Mouse (Mus musculus): Measurements from ENCODE around the gene Lamc3. TPM values are rescaled to one million over a fixed set of nuclear protein-coding genes. Genes with fewer than 3 reads are reported as not detected.

Lamc3 gene
- polyA plus RNA-seq, 1 experiment from 2014 or later = 6.8 TPM

GRCm38 (mm10) chr2:31915112-31915511 is 28.0 kb downstream of the Lamc3 start:
- DNase-seq (ENCODE audit: extremely low spot score, low spot score) = peak; percentile 74
- 0 out of 2 replicates have a peak, but pooled peaks cover under 1% of the 10 kb centered on the region for H3K27me3 ChIP-seq (ENCODE audit: poor library complexity, severe bottlenecking)
- H3K4me1 ChIP-seq = peaks cover 5% of the 10 kb centered on the region
- WGBS = 21% methylated on average over 4 of the region's 4 CpGs
- no peaks in the 10 kb centered on the region for H3K36me3 ChIP-seq (replicated peaks)
- H3K27ac ChIP-seq = no peak overlapping the region
- H3K4me3 ChIP-seq = no peak overlapping the region
- no peaks in the 10 kb centered on the region for H3K9me3 ChIP-seq

DNA sequence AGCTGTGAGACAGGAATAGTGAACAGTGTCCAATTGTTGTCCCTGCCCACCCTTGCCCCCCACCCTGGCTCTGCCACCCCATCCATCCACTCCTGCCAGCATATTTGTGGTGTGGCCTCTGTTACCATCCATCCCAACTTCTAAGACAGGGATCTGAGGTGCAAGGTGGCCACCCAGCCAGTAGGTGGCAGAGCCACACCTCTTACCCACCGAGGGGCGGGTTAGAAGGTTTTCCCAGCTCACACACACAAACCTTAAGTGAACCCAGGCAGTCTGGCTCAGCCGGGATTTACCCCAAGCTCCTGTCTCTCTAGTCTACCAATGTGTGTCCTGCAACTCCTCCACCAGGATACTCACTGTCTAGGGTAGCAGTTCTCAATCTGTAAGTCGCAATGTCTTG is 30.5 kb downstream of the Lamc3 start:
- Histone ChIP-seq H3K27me3 (ENCODE audit: poor library complexity, severe bottlenecking) (peaks cover 17% of the 10 kb centered on the region), H3K4me3 (no peak overlapping the region), H3K27ac (no peak overlapping the region), H3K36me3 (replicated peaks) (no peaks in the 10 kb centered on the region), H3K4me1 (peaks cover 10% of the 10 kb centered on the region), H3K9me3 (no peaks in the 10 kb centered on the region)
- 24% methylated on average over 4 of the region's 4 CpGs for WGBS
- DNase-seq (ENCODE audit: extremely low spot score, low spot score) = no peak

GRCm38 (mm10) chr2:31923645-31924044 is 36.6 kb downstream of the Lamc3 start:
- peaks cover 17% of the 10 kb centered on the region for H3K27me3 ChIP-seq (ENCODE audit: poor library complexity, severe bottlenecking)
- peaks cover 4% of the 10 kb centered on the region; the same call in 1 of the 2 replicates for H3K4me1 ChIP-seq
- 79% methylated on average over 4 of the region's 4 CpGs for WGBS
- no peak overlapping the region for H3K27ac ChIP-seq
- H3K9me3 ChIP-seq = no peaks in the 10 kb centered on the region
- H3K4me3 ChIP-seq = no peak overlapping the region
- DNase-seq (ENCODE audit: extremely low spot score, low spot score) = no peak
- H3K36me3 ChIP-seq (replicated peaks) = no peaks in the 10 kb centered on the region

DNA sequence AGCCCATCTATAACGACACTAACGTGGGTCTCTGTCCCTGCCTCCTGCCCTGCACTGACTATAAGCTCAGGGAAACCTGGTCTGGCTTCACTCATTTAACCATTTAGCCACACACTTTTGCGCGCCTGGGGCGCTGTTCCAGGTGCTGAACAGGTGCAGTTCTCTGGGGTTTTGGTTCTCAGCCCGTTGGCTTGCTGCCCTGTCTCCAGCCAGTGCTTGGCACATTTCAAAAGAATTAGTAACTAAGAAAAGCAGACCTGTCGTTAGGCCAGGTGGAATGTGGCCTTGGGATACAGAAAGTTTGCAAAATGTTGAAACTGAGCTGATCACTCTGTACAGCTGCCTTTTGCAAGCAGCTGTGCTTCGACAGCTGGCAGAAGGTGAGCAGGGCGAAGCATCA is 37.7 kb downstream of the Lamc3 start:
- Histone ChIP-seq H3K27me3 (ENCODE audit: poor library complexity, severe bottlenecking) (peaks cover 17% of the 10 kb centered on the region), H3K4me1 (peaks cover 4% of the 10 kb centered on the region; the same call in 1 of the 2 replicates), H3K9me3 (no peaks in the 10 kb centered on the region), H3K4me3 (no peak overlapping the region), H3K27ac (no peak overlapping the region), H3K36me3 (replicated peaks) (no peaks in the 10 kb centered on the region)
- no peak for DNase-seq (ENCODE audit: extremely low spot score, low spot score)
- 34% methylated on average over 9 of the region's 9 CpGs for WGBS

- H3K4me3 ChIP-seq = no peak overlapping the region
- no peaks in the 10 kb centered on the region for H3K4me1 ChIP-seq
- no peaks in the 10 kb centered on the region for H3K9me3 ChIP-seq
- no peak overlapping the region for H3K27ac ChIP-seq
- H3K36me3 ChIP-seq (replicated peaks) = no peaks in the 10 kb centered on the region
- DNase-seq (ENCODE audit: extremely low spot score, low spot score) = no peak
- 72% methylated on average over 4 of the region's 4 CpGs for WGBS
- peaks cover 9% of the 10 kb centered on the region for H3K27me3 ChIP-seq (ENCODE audit: poor library complexity, severe bottlenecking)
These were observed 38.8 kb downstream of the Lamc3 start for GRCm38 (mm10) chr2:31925936-31926335.

DNA sequence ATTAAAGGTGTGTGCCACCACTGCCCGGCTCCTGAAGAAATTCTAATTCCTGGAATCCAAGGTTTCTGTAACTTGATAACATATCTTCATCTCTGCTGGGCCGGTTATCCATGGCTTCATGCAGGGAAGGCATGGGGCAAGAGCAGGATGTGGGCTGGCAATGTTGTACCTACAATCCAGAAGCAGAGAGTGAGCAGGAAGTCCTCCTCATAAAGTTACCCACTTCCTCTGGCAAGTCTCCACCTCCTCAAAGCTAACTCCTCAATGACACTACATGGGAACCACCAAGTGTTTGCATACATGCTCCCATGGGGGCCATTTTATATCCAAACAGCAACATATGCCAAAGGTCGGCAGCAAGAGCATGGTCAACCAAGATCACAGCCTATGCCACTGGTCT is 42.6 kb downstream of the Lamc3 start:
- no peaks in the 10 kb centered on the region for H3K36me3 ChIP-seq (replicated peaks)
- H3K27ac ChIP-seq = no peak overlapping the region
- H3K9me3 ChIP-seq = no peaks in the 10 kb centered on the region
- 0 out of 2 replicates have a peak, but pooled peaks cover 7% of the 10 kb centered on the region for H3K27me3 ChIP-seq (ENCODE audit: poor library complexity, severe bottlenecking)
- WGBS = 89% methylated on average over 3 of the region's 3 CpGs
- no peak overlapping the region for H3K4me3 ChIP-seq
- H3K4me1 ChIP-seq = peaks cover 17% of the 10 kb centered on the region
- DNase-seq (ENCODE audit: extremely low spot score, low spot score) = no peak

DNA sequence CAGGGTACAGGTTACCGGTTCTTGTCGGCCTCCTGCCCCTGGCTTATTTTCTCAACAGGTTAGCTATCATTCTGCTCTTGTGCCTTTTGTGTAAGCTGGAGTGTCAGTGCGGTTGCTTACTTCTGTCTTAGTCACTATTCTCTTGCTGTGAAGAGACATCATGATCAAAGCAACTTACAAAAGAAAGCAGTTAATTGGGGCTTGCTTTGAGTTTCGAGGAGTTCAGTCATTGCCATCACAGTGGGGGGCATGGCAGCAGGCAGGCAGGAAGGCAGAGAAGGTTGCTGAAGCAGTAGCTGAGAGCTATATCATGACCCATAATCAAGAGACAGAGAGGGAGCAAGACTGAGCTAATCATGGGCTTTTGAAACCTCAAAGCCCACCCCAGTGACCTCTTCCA is 47.5 kb downstream of the Lamc3 start:
- 33% methylated on average over 4 of the region's 4 CpGs for WGBS
- H3K4me1 ChIP-seq = peaks cover 29% of the 10 kb centered on the region

GRCm38 (mm10) chr2:31935054-31935453 is 48.0 kb downstream of the Lamc3 start:
- Histone ChIP-seq H3K27ac (no peak overlapping the region), H3K9me3 (no peaks in the 10 kb centered on the region), H3K4me3 (no peak overlapping the region), H3K4me1 (peaks cover 29% of the 10 kb centered on the region), H3K27me3 (ENCODE audit: poor library complexity, severe bottlenecking) (peaks cover 16% of the 10 kb centered on the region; the same call in 1 of the 2 replicates), H3K36me3 (replicated peaks) (no peaks in the 10 kb centered on the region)
- no peak for DNase-seq (ENCODE audit: extremely low spot score, low spot score)
- 47% methylated on average over 4 of the region's 4 CpGs for WGBS

More for the DNA sequence above, 47.5 kb downstream of the Lamc3 start:
- H3K27me3 ChIP-seq (ENCODE audit: poor library complexity, severe bottlenecking) = peaks cover 16% of the 10 kb centered on the region; the same call in 1 of the 2 replicates
- H3K9me3 ChIP-seq = no peaks in the 10 kb centered on the region
- no peak for DNase-seq (ENCODE audit: extremely low spot score, low spot score)
- no peaks in the 10 kb centered on the region for H3K36me3 ChIP-seq (replicated peaks)
- H3K4me3 ChIP-seq = no peak overlapping the region
- no peak overlapping the region for H3K27ac ChIP-seq

GRCm38 (mm10) chr2:31938298-31938697 is 51.2 kb downstream of the Lamc3 start:
- no peak overlapping the region for H3K27ac ChIP-seq
- no peak overlapping the region for H3K4me3 ChIP-seq
- 93% methylated on average over 1 of the region's 1 CpGs for WGBS
- no peaks in the 10 kb centered on the region for H3K9me3 ChIP-seq
- no peaks in the 10 kb centered on the region for H3K36me3 ChIP-seq (replicated peaks)
- peaks cover 9% of the 10 kb centered on the region; the same call in 1 of the 2 replicates for H3K27me3 ChIP-seq (ENCODE audit: poor library complexity, severe bottlenecking)
- DNase-seq (ENCODE audit: extremely low spot score, low spot score) = no peak
- peaks cover 21% of the 10 kb centered on the region for H3K4me1 ChIP-seq

DNA sequence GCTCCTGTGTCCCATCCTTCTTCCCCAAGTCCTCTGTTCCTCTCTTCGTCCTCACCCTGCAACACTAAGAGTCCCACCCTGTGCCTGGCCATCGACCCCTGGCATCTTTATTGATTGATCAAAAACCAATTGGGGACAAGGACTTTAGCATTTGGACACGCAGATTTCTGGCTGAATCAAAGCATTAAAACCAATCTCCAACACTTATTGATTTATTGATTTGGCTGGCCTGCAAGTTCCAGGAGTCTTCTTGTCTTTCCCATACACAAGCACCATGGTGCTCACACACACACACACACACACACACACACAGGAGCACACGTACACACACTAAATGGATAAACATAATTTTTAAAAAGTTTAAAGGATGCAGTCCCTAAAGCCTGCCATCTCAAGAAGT is 55.9 kb downstream of the Lamc3 start:
- Histone ChIP-seq H3K9me3 (no peaks in the 10 kb centered on the region), H3K27ac (no peak overlapping the region), H3K4me1 (no peaks in the 10 kb centered on the region), H3K4me3 (no peak overlapping the region), H3K27me3 (ENCODE audit: poor library complexity, severe bottlenecking) (0 out of 2 replicates have a peak, but pooled peaks cover 2% of the 10 kb centered on the region), H3K36me3 (replicated peaks) (no peaks in the 10 kb centered on the region)
- no peak for DNase-seq (ENCODE audit: extremely low spot score, low spot score)
- 85% methylated on average over 4 of the region's 4 CpGs for WGBS

DNA sequence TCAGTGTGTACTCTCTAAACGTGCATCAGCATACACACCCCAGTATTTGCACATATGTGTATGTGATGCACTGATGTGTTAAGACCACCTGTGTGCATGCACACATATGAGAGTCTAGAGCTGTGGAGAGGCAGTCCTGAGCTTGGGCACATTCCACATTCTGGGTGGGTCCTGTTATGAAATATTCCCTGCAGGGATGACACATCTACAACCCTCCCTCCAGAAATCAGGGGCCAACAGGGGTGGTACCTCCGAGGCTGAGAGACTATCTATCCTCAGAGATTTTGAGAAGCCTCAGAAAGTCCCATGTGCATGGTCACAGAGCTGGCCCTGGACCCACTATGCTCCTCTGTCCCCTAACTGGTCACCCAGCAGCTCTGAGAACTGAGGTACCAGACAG is 58.5 kb downstream of the Lamc3 start:
- no peak overlapping the region for H3K27ac ChIP-seq
- H3K4me3 ChIP-seq = no peak overlapping the region
- H3K9me3 ChIP-seq = no peaks in the 10 kb centered on the region
- H3K27me3 ChIP-seq (ENCODE audit: poor library complexity, severe bottlenecking) = peaks cover 18% of the 10 kb centered on the region
- WGBS = 80% methylated on average over 2 of the region's 2 CpGs
- no peak for DNase-seq (ENCODE audit: extremely low spot score, low spot score)
- peaks cover 15% of the 10 kb centered on the region for H3K4me1 ChIP-seq
- no peaks in the 10 kb centered on the region for H3K36me3 ChIP-seq (replicated peaks)

GRCm38 (mm10) chr2:31948392-31948791 is 61.3 kb downstream of the Lamc3 start:
- WGBS = 78% methylated on average over 6 of the region's 6 CpGs
- Histone ChIP-seq H3K27ac (no peak overlapping the region), H3K9me3 (no peaks in the 10 kb centered on the region), H3K27me3 (ENCODE audit: poor library complexity, severe bottlenecking) (peaks cover 18% of the 10 kb centered on the region), H3K4me3 (no peak overlapping the region), H3K36me3 (replicated peaks) (peaks cover 18% of the 10 kb centered on the region), H3K4me1 (peaks cover 39% of the 10 kb centered on the region)
- DNase-seq (ENCODE audit: extremely low spot score, low spot score) = no peak

DNA sequence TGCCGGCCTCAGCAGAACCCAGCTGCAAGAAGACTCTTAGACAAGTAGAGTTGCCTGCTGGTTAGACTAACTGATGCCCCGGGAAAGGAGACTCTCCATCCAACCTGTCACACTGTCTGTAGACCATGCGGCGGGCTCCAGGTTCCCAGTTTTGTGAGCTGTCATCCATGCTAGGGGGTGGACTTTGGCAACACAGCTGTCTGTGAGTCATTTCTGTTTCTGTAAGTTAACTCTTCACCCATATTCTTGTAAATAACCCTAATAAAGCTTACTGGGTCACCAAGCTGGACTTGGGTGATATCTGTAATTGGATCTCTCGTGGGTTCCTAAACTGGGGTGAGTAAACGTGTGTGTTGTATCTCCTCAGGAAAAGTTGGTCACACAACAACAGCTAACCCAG is 61.7 kb downstream of the Lamc3 start:
- Histone ChIP-seq H3K27ac (no peak overlapping the region), H3K4me3 (no peak overlapping the region), H3K4me1 (peaks cover 41% of the 10 kb centered on the region), H3K36me3 (replicated peaks) (peaks cover 22% of the 10 kb centered on the region), H3K27me3 (ENCODE audit: poor library complexity, severe bottlenecking) (peaks cover 18% of the 10 kb centered on the region), H3K9me3 (no peaks in the 10 kb centered on the region)
- WGBS = 79% methylated on average over 6 of the region's 6 CpGs
- no peak for DNase-seq (ENCODE audit: extremely low spot score, low spot score)

Data from forebrain, embryonic 10.5 days (tissue).